Mouse (Mus musculus): ENCODE data around the gene Fcgbp. TPM values are rescaled to one million over a fixed set of nuclear protein-coding genes. Genes with fewer than 3 reads are reported as not detected.

The Fcgbp gene
- polyA plus RNA-seq (2017; shearing (Covaris generic)), result 0.55 TPM

GRCm38 (mm10) chr7:28070531-28071298, at the start of gene Fcgbp:
Gene Fcgbp, plus strand, starts transcription at chr7:28071236.

GRCm38 (mm10) chr7:28049476-28050409, 21.3 kb upstream of the Fcgbp start, which contains the start of gene Psmc4:
Gene Psmc4, minus strand, starts transcription at chr7:28050101.

GRCm38 (mm10) chr7:28129166-28129565, 58.1 kb downstream of the Fcgbp start, which contains the start of gene 9530053A07Rik:
Gene 9530053A07Rik, plus strand, starts transcription at chr7:28129466.

GRCm38 (mm10) chr7:28169489-28170422, 98.7 kb downstream of the Fcgbp start, which contains the start of gene Fbl:
Gene Fbl, plus strand, starts transcription at chr7:28169710.

Other genes with a start within 250 kb of the Fcgbp start
- gene Zfp59, start 232.6 kb upstream of the Fcgbp start, polyA plus RNA-seq (2017; shearing (Covaris generic)), result 5.0 TPM
- gene Zfp607a, start 213.7 kb upstream of the Fcgbp start, polyA plus RNA-seq (2017; shearing (Covaris generic)), result 7.8 TPM
- gene Zfp974, start 141.8 kb upstream of the Fcgbp start, polyA plus RNA-seq (2017; shearing (Covaris generic)), result 3.7 TPM
- 7.3 TPM for gene Zfp780b, start 92.1 kb upstream of the Fcgbp start, polyA plus RNA-seq (2017; shearing (Covaris generic))
- 8.1 TPM for gene Zfp850, start 57.1 kb upstream of the Fcgbp start, polyA plus RNA-seq (2017; shearing (Covaris generic))
- 151 TPM for gene Psmc4, start 21.1 kb upstream of the Fcgbp start, polyA plus RNA-seq (2017; shearing (Covaris generic))
- 0.10 TPM for gene 9530053A07Rik, start 58.2 kb downstream of the Fcgbp start, polyA plus RNA-seq (2017; shearing (Covaris generic))
- gene Fbl, start 98.5 kb downstream of the Fcgbp start, polyA plus RNA-seq (2017; shearing (Covaris generic)), result 180 TPM
- gene Dyrk1b, start 108.2 kb downstream of the Fcgbp start, polyA plus RNA-seq (2017; shearing (Covaris generic)), result 10.2 TPM
- gene Eid2, start 196.6 kb downstream of the Fcgbp start, polyA plus RNA-seq (2017; shearing (Covaris generic)), result 13.7 TPM
- 0.79 TPM for gene Eid2b, start 206.5 kb downstream of the Fcgbp start, polyA plus RNA-seq (2017; shearing (Covaris generic))
- 0.40 TPM for gene Selenov, start 219.9 kb downstream of the Fcgbp start, polyA plus RNA-seq (2017; shearing (Covaris generic))
- gene Dll3, start 231.0 kb downstream of the Fcgbp start, polyA plus RNA-seq (2017; shearing (Covaris generic)), result not detected
- 51.7 TPM for gene Timm50, start 240.8 kb downstream of the Fcgbp start, polyA plus RNA-seq (2017; shearing (Covaris generic))